Mouse (Mus musculus) hindbrain, embryonic 15.5 days (tissue): ENCODE measurements around the gene Gtpbp4. TPM values are rescaled to one million over a fixed set of nuclear protein-coding genes. Genes with fewer than 3 reads are reported as not detected.

Source experiments
- ATAC-seq: fragments of 200-750 bp; cut with Nextera tagmentation; 2 replicates; pipeline ENCODE4 v1.8.0; 2017; ENCODE audit warnings: low read depth, moderate number of reproducible peaks, moderate TSS enrichment; ENCODE audit not compliant: low FRiP score
- H3K27ac ChIP-seq: fragments of 300-500 bp; sonication (generic); replicated peaks from 2 replicates; pipeline ENCODE4 v1.5.1; 2015; ENCODE audit warnings: mild to moderate bottlenecking, inconsistent platforms
- H3K27me3 ChIP-seq: fragments of 300-500 bp; sonication (generic); 2 replicates; pipeline ENCODE4 v1.6.1; 2015; ENCODE audit warnings: control low read depth, inconsistent platforms
- H3K36me3 ChIP-seq: fragments of 300-500 bp; sonication (generic); 2 replicates; pipeline ENCODE4 v1.6.1; 2015; ENCODE audit warnings: control low read depth, inconsistent platforms
- H3K4me1 ChIP-seq: fragments of 300-500 bp; sonication (generic); replicated peaks from 2 replicates; pipeline ENCODE4 v1.6.1; 2015; ENCODE audit warnings: control low read depth, inconsistent platforms
- H3K4me2 ChIP-seq: fragments of 300-500 bp; sonication (generic); 2 replicates; pipeline ENCODE4 v1.6.1; 2015; ENCODE audit warnings: moderate library complexity, mild to moderate bottlenecking, inconsistent platforms
- H3K4me3 ChIP-seq: fragments of 300-500 bp; sonication (generic); 2 replicates; pipeline ENCODE4 v1.5.1; 2015; ENCODE audit warnings: mild to moderate bottlenecking, inconsistent platforms
- H3K9ac ChIP-seq: fragments of 300-500 bp; sonication (generic); 2 replicates; pipeline ENCODE4 v1.6.1; 2015; ENCODE audit warnings: inconsistent platforms
- H3K9me3 ChIP-seq: fragments of 300-500 bp; sonication (generic); 2 replicates; pipeline ENCODE4 v1.6.1; 2016; ENCODE audit warnings: control low read depth, inconsistent platforms
- WGBS: fragments of 180-500 bp; shearing (Covaris S2); methylation state at CpG from one replicate; pipeline ENCODE4 v1.1.7; 2015; 5-methylcytosine and 5-hydroxymethylcytosine counted together
- microRNA-seq: library from miRNA; unstranded; fragments of <30 nt; microRNA quantifications from one replicate; pipeline ENCODE4, GENCODE M21; 2016
- polyA plus RNA-seq: library from polyadenylated mRNA; unstranded; fragments of >200 nt; fragmentation: Nextera tagmentation; extraction: Ambion mirVana; gene quantifications from 2 replicates; pipeline ENCODE4 v1.2.1, GENCODE M21; 2015

Gtpbp4 gene
- polyA plus RNA-seq, 1 experiment from 2014 or later = 61.0 TPM

- Histone ChIP-seq H3K36me3 (no peaks in the 10 kb centered on the region), H3K4me1 (no peaks in the 10 kb centered on the region), H3K9ac (no peak overlapping the region), H3K27me3 (no peaks in the 10 kb centered on the region), H3K9me3 (no peaks in the 10 kb centered on the region), H3K27ac (no peak overlapping the region), H3K4me2 (no peak overlapping the region), H3K4me3 (no peak overlapping the region)
- no peak for ATAC-seq
- 79% methylated on average over 2 of the region's 2 CpGs for WGBS
Measured at GRCm38 (mm10) chr13:8933499-8933898, 62.4 kb downstream of the Gtpbp4 start.

Small RNA genes within 50 kb of the gene (microRNA-seq; reads per million reads assigned to microRNA genes)
- gene Gm22750 = not detected

Other genes starting within 250 kb of the Gtpbp4 start
- gene Wdr37, start 124.2 kb downstream of the Gtpbp4 start, polyA plus RNA-seq = 52.1 and 54.1 TPM in 2 replicates
- 104 and 106 TPM in 2 replicates for gene Idi1, start 110.6 kb downstream of the Gtpbp4 start, polyA plus RNA-seq
- gene Gm9745, start 47.9 kb downstream of the Gtpbp4 start, polyA plus RNA-seq = not detected in 2 replicates
- not detected in 2 replicates for gene Idi2, start 43.2 kb downstream of the Gtpbp4 start, polyA plus RNA-seq
- gene Larp4b, start 97.8 kb upstream of the Gtpbp4 start, polyA plus RNA-seq = 37.6 and 38.1 TPM in 2 replicates